Mouse (Mus musculus) intestine, postnatal 0 days (tissue): ENCODE measurements around the gene Scn9a. TPM values are rescaled to one million over a fixed set of nuclear protein-coding genes. Genes with fewer than 3 reads are reported as not detected.

ENCODE experiments used
- ATAC-seq: fragments of 200-750 bp; cut with Nextera tagmentation; 2 replicates; pipeline ENCODE4 v1.8.0; 2017; ENCODE audit warnings: mild to moderate bottlenecking, moderate TSS enrichment, moderate library complexity
- H3K27ac ChIP-seq: fragments of 300-500 bp; sonication (generic); 2 replicates; pipeline ENCODE4 v1.5.1; 2014; ENCODE audit warnings: mild to moderate bottlenecking, low read depth, low read length, moderate library complexity
- H3K27me3 ChIP-seq: fragments of 300-500 bp; sonication (generic); replicated peaks from 2 replicates; pipeline ENCODE4 v1.6.1; 2014; ENCODE audit warnings: low read length, mixed read lengths; ENCODE audit not compliant: control insufficient read depth, insufficient read depth
- H3K36me3 ChIP-seq: fragments of 300-500 bp; sonication (generic); 2 replicates; pipeline ENCODE4 v1.6.1; 2014; ENCODE audit warnings: mild to moderate bottlenecking, moderate library complexity; ENCODE audit not compliant: control insufficient read depth, insufficient read depth
- H3K4me1 ChIP-seq: fragments of 300-500 bp; sonication (generic); replicated peaks from 2 replicates; pipeline ENCODE4 v1.6.1; 2014; ENCODE audit warnings: antibody characterized with exemption, low read length, mixed read lengths; ENCODE audit not compliant: control insufficient read depth, insufficient read depth
- H3K4me2 ChIP-seq: fragments of 300-500 bp; sonication (generic); replicated peaks from 2 replicates; pipeline ENCODE4 v1.6.1; 2014; ENCODE audit warnings: low read depth, mild to moderate bottlenecking, moderate library complexity
- H3K4me3 ChIP-seq: fragments of 300-500 bp; sonication (generic); 2 replicates; pipeline ENCODE4 v1.5.1; 2014; ENCODE audit warnings: low read depth, low read length
- H3K9ac ChIP-seq: fragments of 300-500 bp; sonication (generic); 2 replicates; pipeline ENCODE4 v1.6.1; 2014; ENCODE audit warnings: mild to moderate bottlenecking, low read depth, low read length
- H3K9me3 ChIP-seq: fragments of 300-500 bp; sonication (generic); 2 replicates; pipeline ENCODE4 v1.6.1; 2016; ENCODE audit warnings: mixed run types; ENCODE audit not compliant: control insufficient read depth
- CTCF ChIP-seq: sonication (generic); IDR thresholded peaks from 2 replicates; pipeline ENCODE4 v1.5.1; 2016; ENCODE audit warnings: low read depth, mild to moderate bottlenecking, control low read depth, antibody characterized with exemption, moderate library complexity
- WGBS: fragments of 180-500 bp; shearing (Covaris S2); extraction: QIAGEN DNeasy Blood & Tissue Kit; methylation state at CpG from one replicate; pipeline ENCODE4 v1.1.7; 2014; 5-methylcytosine and 5-hydroxymethylcytosine counted together
- polyA plus RNA-seq: library from polyadenylated mRNA; unstranded; fragments of >200 nt; fragmentation: Nextera tagmentation; extraction: Ambion mirVana; gene quantifications from 2 replicates; pipeline ENCODE4 v1.2.1, GENCODE M21; 2015

Scn9a gene
- polyA plus RNA-seq, 1 experiment from 2014 or later: 0.70 TPM

GRCm38 (mm10) chr2:66611091-66611490, 23.7 kb downstream of the Scn9a start:
- Histone ChIP-seq H3K4me1 (no peaks in the 10 kb centered on the region), H3K9me3 (no peaks in the 10 kb centered on the region), H3K27ac (no peak overlapping the region), H3K27me3 (no peaks in the 10 kb centered on the region), H3K9ac (no peak overlapping the region), H3K4me3 (no peak overlapping the region), H3K4me2 (no peak overlapping the region), H3K36me3 (no peaks in the 10 kb centered on the region)
- WGBS: 77% methylated on average over 7 of the region's 7 CpGs
- TF ChIP-seq CTCF: no peak
- ATAC-seq: no peak

- 52% methylated on average over 6 of the region's 6 CpGs for WGBS
- Histone ChIP-seq H3K27me3 (no peaks in the 10 kb centered on the region), H3K4me3 (no peak overlapping the region), H3K36me3 (no peaks in the 10 kb centered on the region), H3K4me2 (no peak overlapping the region), H3K9me3 (no peaks in the 10 kb centered on the region), H3K9ac (no peak overlapping the region), H3K27ac (no peak overlapping the region), H3K4me1 (no peaks in the 10 kb centered on the region)
- no peak for TF ChIP-seq CTCF
- no peak for ATAC-seq
Observed at GRCm38 (mm10) chr2:66597313-66597712, 37.4 kb downstream of the Scn9a start.

- TF ChIP-seq CTCF: no peak
- H3K27ac ChIP-seq: no peak overlapping the region
- H3K27me3 ChIP-seq: no peaks in the 10 kb centered on the region
- no peaks in the 10 kb centered on the region for H3K4me1 ChIP-seq
- no peak overlapping the region for H3K4me2 ChIP-seq
- 42% methylated on average over 5 of the region's 5 CpGs for WGBS
- no peaks in the 10 kb centered on the region for H3K9me3 ChIP-seq
- ATAC-seq: no peak
- no peaks in the 10 kb centered on the region for H3K36me3 ChIP-seq
- no peak overlapping the region for H3K9ac ChIP-seq
- no peak overlapping the region for H3K4me3 ChIP-seq
Observed at GRCm38 (mm10) chr2:66596145-66596544, 38.6 kb downstream of the Scn9a start.

GRCm38 (mm10) chr2:66590151-66590550, 44.6 kb downstream of the Scn9a start:
- no peak overlapping the region for H3K4me2 ChIP-seq
- H3K4me3 ChIP-seq: no peak overlapping the region
- TF ChIP-seq CTCF: no peak
- H3K9me3 ChIP-seq: no peaks in the 10 kb centered on the region
- 67% methylated on average over 3 of the region's 3 CpGs for WGBS
- H3K36me3 ChIP-seq: no peaks in the 10 kb centered on the region
- H3K27me3 ChIP-seq: no peaks in the 10 kb centered on the region
- no peak for ATAC-seq
- no peak overlapping the region for H3K9ac ChIP-seq
- no peak overlapping the region for H3K27ac ChIP-seq
- no peaks in the 10 kb centered on the region for H3K4me1 ChIP-seq

- H3K4me1 ChIP-seq: no peaks in the 10 kb centered on the region
- H3K9me3 ChIP-seq: no peaks in the 10 kb centered on the region
- H3K27ac ChIP-seq: no peak overlapping the region
- ATAC-seq: no peak
- no peak overlapping the region for H3K4me3 ChIP-seq
- H3K36me3 ChIP-seq: no peaks in the 10 kb centered on the region
- H3K9ac ChIP-seq: no peak overlapping the region
- H3K4me2 ChIP-seq: no peak overlapping the region
- no peaks in the 10 kb centered on the region for H3K27me3 ChIP-seq
- TF ChIP-seq CTCF: no peak
- WGBS: 65% methylated on average over 5 of the region's 5 CpGs
Observed at GRCm38 (mm10) chr2:66580026-66580808, 54.5 kb downstream of the Scn9a start.

- no peak for ATAC-seq
- 77% methylated on average over 3 of the region's 3 CpGs for WGBS
- Histone ChIP-seq H3K27ac (no peak overlapping the region), H3K9ac (no peak overlapping the region), H3K27me3 (no peaks in the 10 kb centered on the region), H3K4me3 (no peak overlapping the region), H3K36me3 (no peaks in the 10 kb centered on the region), H3K9me3 (no peaks in the 10 kb centered on the region), H3K4me2 (no peak overlapping the region), H3K4me1 (no peaks in the 10 kb centered on the region)
- TF ChIP-seq CTCF: no peak
Observed at GRCm38 (mm10) chr2:66548254-66548653, 86.5 kb downstream of the Scn9a start.
